Mouse (Mus musculus) myocyte (in vitro differentiated cells): ENCODE data around the gene Gm49425.

Source experiments
- CEBPB ChIP-seq: IDR thresholded peaks from 2 replicates; pipeline ENCODE4 v1.6.1; 2011; ENCODE audit warnings: mild to moderate bottlenecking, moderate library complexity; ENCODE audit not compliant: poor library complexity, insufficient read depth, severe bottlenecking
- E2F4 ChIP-seq: IDR thresholded peaks from one replicate; pipeline ENCODE4 v1.6.1; 2011; ENCODE audit warnings: mild to moderate bottlenecking, control low read depth, moderate library complexity; ENCODE audit not compliant: insufficient read depth
- MAX ChIP-seq: IDR thresholded peaks from one replicate; pipeline ENCODE4 v1.6.1; 2011; ENCODE audit warnings: low read depth, mild to moderate bottlenecking, control low read depth
- MYOG ChIP-seq, 3 experiments: IDR thresholded peaks; one replicate each; pipeline ENCODE4 v1.6.1; 2011; ENCODE audit warnings: control low read depth in 2 of 3, low read depth in 2 of 3, mild to moderate bottlenecking in 2 of 3; ENCODE audit not compliant: insufficient read length in 2 of 3, control insufficient read depth in 1 of 3, insufficient read depth in 1 of 3
- POLR2A ChIP-seq: IDR thresholded peaks from one replicate; pipeline ENCODE4 v1.6.1; 2011; ENCODE audit warnings: low read depth, mild to moderate bottlenecking, control low read depth, moderate library complexity; ENCODE audit not compliant: insufficient read length
- POLR2AphosphoS2 ChIP-seq: IDR thresholded peaks from one replicate; pipeline ENCODE4 v1.6.1; 2011; ENCODE audit warnings: low read depth, control low read depth; ENCODE audit not compliant: insufficient read length
- SRF ChIP-seq: IDR thresholded peaks from one replicate; pipeline ENCODE4 v1.6.1; 2011; ENCODE audit warnings: low read depth; ENCODE audit not compliant: control insufficient read depth, insufficient read length
- TCF12 ChIP-seq: IDR thresholded peaks from one replicate; pipeline ENCODE4 v1.6.1; 2011; ENCODE audit warnings: mild to moderate bottlenecking, control low read depth; ENCODE audit not compliant: poor library complexity, insufficient read depth, severe bottlenecking
- TCF3 ChIP-seq: IDR thresholded peaks from one replicate; pipeline ENCODE4 v1.6.1; 2011; ENCODE audit warnings: low read depth, control low read depth; ENCODE audit not compliant: insufficient read length
- USF1 ChIP-seq: IDR thresholded peaks from one replicate; pipeline ENCODE4 v1.6.1; 2011; ENCODE audit warnings: low read depth, mild to moderate bottlenecking, control low read depth, moderate library complexity

GRCm38 (mm10) chr15:101495266-101495665 is 21.8 kb downstream of the Gm49425 start:
- TF ChIP-seq MAX = no peak
- TF ChIP-seq USF1 = no peak
- TF ChIP-seq POLR2AphosphoS2 = no peak
- TF ChIP-seq POLR2A = no peak
- no peak for TF ChIP-seq CEBPB
- TF ChIP-seq TCF12 = no peak
- no peak for TF ChIP-seq SRF
- no peak for TF ChIP-seq E2F4
- no peak for TF ChIP-seq TCF3
- no peak for TF ChIP-seq MYOG (IDR thresholded peaks at IDR 0.05; ENCODE audit: control insufficient read depth in 1 of 3, insufficient read depth in 1 of 3, insufficient read length in 2 of 3, low read depth in 2 of 3)
